Mouse (Mus musculus) limb, embryonic 11.5 days (tissue): Measurements from ENCODE around the gene Ccl22. TPM values are rescaled to one million over a fixed set of nuclear protein-coding genes. Genes with fewer than 3 reads are reported as not detected.

Source experiments
- polyA plus RNA-seq: library from polyadenylated mRNA; unstranded; fragments of >200 nt; fragmentation: Nextera tagmentation; extraction: Ambion mirVana; gene quantifications from 2 replicates; pipeline ENCODE4 v1.2.1, GENCODE M21; 2014

Ccl22 gene
- polyA plus RNA-seq, 1 experiment from 2014 or later = not detected

Other genes with a start within 250 kb of the Ccl22 start
- gene Cpne2, start 212.6 kb upstream of the Ccl22 start, polyA plus RNA-seq = 6.3 and 8.5 TPM in 2 replicates
- 43.1 and 47.1 TPM in 2 replicates for gene Rspry1, start 143.7 kb upstream of the Ccl22 start, polyA plus RNA-seq
- 82.2 and 90.2 TPM in 2 replicates for gene Fam192a, start 143.6 kb upstream of the Ccl22 start, polyA plus RNA-seq
- 60.6 and 63.7 TPM in 2 replicates for gene Arl2bp, start 79.0 kb upstream of the Ccl22 start, polyA plus RNA-seq
- 0.21 TPM in 1 of 2 replicates, not detected in the other for gene Pllp, start 49.3 kb upstream of the Ccl22 start, polyA plus RNA-seq
- 5.2 and 6.3 TPM in 2 replicates for gene Cx3cl1, start 26.4 kb downstream of the Ccl22 start, polyA plus RNA-seq
- not detected in 2 replicates for gene Ccl17, start 64.9 kb downstream of the Ccl22 start, polyA plus RNA-seq
- 63.5 and 64.0 TPM in 2 replicates for gene Coq9, start 92.7 kb downstream of the Ccl22 start, polyA plus RNA-seq
- gene Ciapin1, start 92.8 kb downstream of the Ccl22 start, polyA plus RNA-seq = 129 and 131 TPM in 2 replicates
- gene Polr2c, start 111.9 kb downstream of the Ccl22 start, polyA plus RNA-seq = 178 and 189 TPM in 2 replicates
- 14.6 and 16.4 TPM in 2 replicates for gene Dok4, start 130.7 kb downstream of the Ccl22 start, polyA plus RNA-seq
- 38.0 and 39.2 TPM in 2 replicates for gene Ccdc102a, start 172.5 kb downstream of the Ccl22 start, polyA plus RNA-seq
- gene Adgrg5, start 178.1 kb downstream of the Ccl22 start, polyA plus RNA-seq = 0.21 TPM in 1 of 2 replicates, not detected in the other
- gene Adgrg1, start 229.2 kb downstream of the Ccl22 start, polyA plus RNA-seq = 10.6 and 11.1 TPM in 2 replicates